Mouse (Mus musculus): ENCODE measurements around the gene Gkn1. TPM values are rescaled to one million over a fixed set of nuclear protein-coding genes. Genes with fewer than 3 reads are reported as not detected.

Gene Gkn1
- polyA plus RNA-seq (2016; fragmentation: Nextera tagmentation; extraction: Ambion mirVana) = not detected in 2 replicates

DNA sequence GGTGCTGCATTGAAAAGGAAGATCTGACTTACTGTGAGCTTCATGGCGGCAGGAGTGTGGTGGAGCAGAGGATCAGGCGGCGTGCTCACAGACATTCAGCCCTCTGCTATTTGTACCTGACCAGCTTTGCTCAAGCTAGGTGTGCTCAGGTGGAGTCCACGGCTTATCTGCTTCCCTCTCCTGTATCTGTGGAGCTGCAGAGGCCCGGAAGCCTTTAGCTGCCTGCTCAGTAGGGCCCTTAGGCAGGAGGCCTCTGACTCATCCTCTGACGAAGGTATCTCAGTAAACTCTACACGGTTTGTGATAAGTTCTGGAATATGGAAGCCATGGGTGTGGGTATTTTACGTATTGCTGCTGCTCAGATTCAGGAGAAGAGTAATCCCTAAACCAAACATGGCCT, at the start of gene Gkn1:
Gene Gkn1 (minus strand): TSS at position 114 of the 400 bp plus-strand sequence.
- Histone ChIP-seq H3K27ac (no peak within 1 kb of the TSS), H3K4me3 (replicated peaks) (no peak within 1 kb of the TSS), H3K27me3 (no peaks in the 10 kb centered on the region), H3K36me3 (no peaks in the 10 kb centered on the region), H3K4me1 (replicated peaks) (no peaks in the 10 kb centered on the region), H3K4me2 (no peak within 1 kb of the TSS), H3K9ac (replicated peaks) (no peak within 1 kb of the TSS), H3K9me3 (no peaks in the 10 kb centered on the region)
- no peak for ATAC-seq (ENCODE audit: insufficient number of reproducible peaks, insufficient read depth, low FRiP score, low TSS enrichment, low read depth)
- 92% methylated on average over 8 of the region's 8 CpGs for WGBS

DNA sequence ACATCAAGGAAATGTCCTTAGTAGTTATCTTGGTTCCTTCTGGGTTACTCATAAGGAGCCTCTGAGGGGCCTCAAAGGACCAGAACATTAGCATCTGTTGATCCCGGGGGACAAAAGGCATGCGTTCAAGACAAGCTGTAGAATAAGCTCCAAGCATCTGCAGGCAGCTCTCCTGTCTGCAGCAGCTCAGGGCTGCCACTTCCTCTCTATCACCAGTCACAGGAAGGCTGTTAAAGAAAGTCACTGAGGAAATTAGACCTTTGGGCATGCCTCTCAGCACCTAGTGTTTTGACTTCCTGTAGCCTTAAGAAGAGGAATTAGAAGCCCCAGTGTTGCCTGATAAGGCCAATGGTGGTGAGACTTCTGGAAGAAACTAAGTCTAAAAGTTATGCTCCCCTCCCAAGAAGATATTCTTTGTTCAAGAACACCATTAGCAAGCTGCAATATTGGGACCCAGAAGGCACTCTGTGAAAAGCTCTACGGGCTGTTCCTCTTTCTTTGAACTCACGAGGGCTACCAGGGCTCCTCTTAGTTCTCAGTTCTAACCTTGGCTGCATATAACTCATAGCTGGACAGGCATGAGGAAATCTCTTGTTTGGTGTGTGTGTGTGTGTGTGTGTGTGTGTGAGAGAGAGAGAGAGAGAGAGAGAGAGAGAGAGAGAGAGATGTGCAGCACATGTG, 49.3 kb upstream of the Gkn1 start:
- Histone ChIP-seq H3K9me3 (no peaks in the 10 kb centered on the region), H3K9ac (replicated peaks) (no peak overlapping the region), H3K4me1 (replicated peaks) (no peaks in the 10 kb centered on the region; the same call in 1 of the 2 replicates), H3K4me2 (no peak overlapping the region), H3K27ac (no peak overlapping the region), H3K4me3 (replicated peaks) (no peak overlapping the region), H3K36me3 (no peaks in the 10 kb centered on the region), H3K27me3 (0 out of 2 replicates have a peak, but pooled peaks cover under 1% of the 10 kb centered on the region)
- ATAC-seq (ENCODE audit: insufficient number of reproducible peaks, insufficient read depth, low FRiP score, low TSS enrichment, low read depth) = no peak
- 55% methylated on average over 4 of the region's 4 CpGs for WGBS

DNA sequence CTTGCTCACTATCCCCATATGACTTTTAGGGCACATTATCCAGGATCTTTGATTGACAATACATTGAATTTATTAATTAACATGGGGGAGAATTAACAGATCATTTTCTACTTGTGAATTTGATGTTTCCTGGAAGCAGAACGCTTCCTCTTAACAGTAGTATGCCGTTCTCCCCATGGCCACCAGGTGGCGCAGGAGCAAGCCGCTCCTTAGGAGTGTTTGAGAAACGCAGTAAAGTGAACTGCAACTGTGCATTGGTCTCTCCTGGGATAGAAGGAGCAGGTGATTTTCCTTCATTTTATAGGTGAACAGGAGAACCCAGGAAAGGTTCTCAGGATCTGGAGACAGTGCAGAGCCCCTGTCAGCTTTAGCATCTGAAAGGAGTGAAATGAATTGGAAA, 48.4 kb upstream of the Gkn1 start:
- 0 out of 2 replicates have a peak, but pooled peaks cover 3% of the 10 kb centered on the region for H3K27me3 ChIP-seq

DNA sequence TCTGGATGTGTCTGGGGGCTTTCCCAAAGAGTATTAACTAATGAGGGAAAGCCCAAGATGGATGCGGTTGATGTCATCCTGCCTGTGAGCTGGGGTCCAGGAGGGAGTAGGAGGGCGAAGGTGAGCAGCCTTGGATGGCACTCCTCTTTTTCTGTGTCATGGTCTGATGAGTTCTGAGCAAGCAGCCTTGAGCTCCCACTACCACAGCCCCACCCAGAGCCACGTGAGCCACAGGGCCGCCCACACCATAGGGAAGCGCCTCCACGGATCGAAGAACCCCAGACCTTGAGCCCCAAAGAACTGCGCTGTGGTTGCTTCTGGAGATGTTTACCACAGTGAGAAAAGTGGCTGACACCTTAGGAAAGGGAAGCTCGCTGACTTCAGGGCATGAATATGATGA, 44.0 kb upstream of the Gkn1 start:
- no peak overlapping the region for H3K4me2 ChIP-seq
- no peak overlapping the region for H3K27ac ChIP-seq
- no peak overlapping the region for H3K4me3 ChIP-seq (replicated peaks)
- no peak for ATAC-seq (ENCODE audit: insufficient number of reproducible peaks, insufficient read depth, low FRiP score, low TSS enrichment, low read depth)
- H3K9me3 ChIP-seq = no peaks in the 10 kb centered on the region
- H3K4me1 ChIP-seq (replicated peaks) = no peaks in the 10 kb centered on the region; the same call in 1 of the 2 replicates
- 0 out of 2 replicates have a peak, but pooled peaks cover 3% of the 10 kb centered on the region for H3K27me3 ChIP-seq
- H3K36me3 ChIP-seq = no peaks in the 10 kb centered on the region
- H3K9ac ChIP-seq (replicated peaks) = no peak overlapping the region
- whole genome bisulfite sequencing = 87% methylated on average over 9 of the region's 9 CpGs

More for the DNA sequence above, 48.4 kb upstream of the Gkn1 start:
- H3K4me3 ChIP-seq (replicated peaks) = no peak overlapping the region
- 2% methylated on average over 5 of the region's 5 CpGs for WGBS
- H3K4me1 ChIP-seq (replicated peaks) = no peaks in the 10 kb centered on the region; the same call in 1 of the 2 replicates
- H3K9me3 ChIP-seq = no peaks in the 10 kb centered on the region
- H3K4me2 ChIP-seq = no peak overlapping the region
- no peak for ATAC-seq (ENCODE audit: insufficient number of reproducible peaks, insufficient read depth, low FRiP score, low TSS enrichment, low read depth)
- H3K36me3 ChIP-seq = no peaks in the 10 kb centered on the region
- H3K27ac ChIP-seq = no peak overlapping the region
- H3K9ac ChIP-seq (replicated peaks) = no peak overlapping the region

DNA sequence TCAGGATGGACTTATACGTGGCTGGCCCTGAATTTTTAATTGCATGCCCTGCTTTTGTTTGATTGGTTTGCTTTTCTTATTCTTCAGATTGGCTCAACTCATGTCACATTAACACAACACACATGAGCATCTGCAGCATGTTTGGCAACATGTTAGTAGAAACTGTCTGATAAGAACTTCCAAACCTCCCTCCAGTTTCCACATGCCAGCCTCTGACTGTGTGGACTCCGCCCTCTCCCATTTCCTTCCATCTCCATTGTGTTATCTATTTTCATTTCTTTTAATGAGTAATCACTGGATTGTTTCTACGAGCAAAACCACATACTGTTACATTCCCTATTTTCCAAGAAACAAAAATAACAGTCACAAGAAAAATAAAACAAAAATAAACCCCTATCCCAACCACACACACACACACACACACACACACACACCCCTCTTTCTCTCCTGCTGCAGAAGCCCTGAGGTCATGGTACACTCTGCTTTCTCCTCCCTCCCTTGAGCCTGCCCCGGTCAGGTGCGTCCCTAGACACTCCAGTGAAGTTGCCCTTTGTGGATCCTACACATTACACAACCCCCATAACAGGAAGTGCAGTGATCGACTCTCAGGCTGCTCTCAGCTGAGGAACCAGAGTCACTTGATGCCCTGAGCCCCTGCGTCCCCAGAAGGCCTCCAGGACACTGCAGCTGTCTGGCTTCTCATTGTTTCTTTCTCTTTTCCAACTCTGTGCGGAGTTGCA, 42.9 kb upstream of the Gkn1 start:
- no peaks in the 10 kb centered on the region for H3K36me3 ChIP-seq
- no peak overlapping the region for H3K9ac ChIP-seq (replicated peaks)
- 0 out of 2 replicates have a peak, but pooled peaks cover 3% of the 10 kb centered on the region for H3K27me3 ChIP-seq
- no peak overlapping the region for H3K4me2 ChIP-seq
- H3K4me1 ChIP-seq (replicated peaks) = no peaks in the 10 kb centered on the region
- ATAC-seq (ENCODE audit: insufficient number of reproducible peaks, insufficient read depth, low FRiP score, low TSS enrichment, low read depth) = no peak
- H3K4me3 ChIP-seq (replicated peaks) = no peak overlapping the region
- no peaks in the 10 kb centered on the region for H3K9me3 ChIP-seq
- WGBS = 73% methylated on average over 8 of the region's 8 CpGs
- no peak overlapping the region for H3K27ac ChIP-seq

DNA sequence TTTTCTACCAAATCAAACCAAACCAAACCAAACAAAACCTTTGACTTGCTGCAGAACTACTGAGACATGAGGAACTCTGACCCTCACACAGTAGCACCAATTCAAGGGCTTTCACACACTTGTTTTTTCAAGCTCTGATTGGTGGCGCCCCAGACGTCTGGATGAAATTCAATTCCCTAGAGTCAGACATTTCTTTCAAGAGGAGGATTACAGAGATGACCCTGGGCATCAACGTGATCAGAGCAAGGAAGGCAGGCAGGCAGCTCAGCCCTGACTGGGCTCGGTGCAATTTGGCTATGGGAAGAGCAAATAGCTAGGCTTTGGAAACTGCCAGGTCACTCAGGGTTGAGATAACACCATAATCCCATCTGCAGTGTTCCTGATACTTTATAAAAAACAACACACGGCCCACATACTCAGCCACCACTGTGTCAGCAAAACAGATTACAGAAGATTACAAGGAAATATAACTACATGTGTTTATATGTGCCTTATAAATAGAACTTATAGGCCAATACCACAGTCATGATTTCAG, 38.8 kb upstream of the Gkn1 start:
- no peak for ATAC-seq (ENCODE audit: insufficient number of reproducible peaks, insufficient read depth, low FRiP score, low TSS enrichment, low read depth)
- Histone ChIP-seq H3K4me3 (replicated peaks) (no peak overlapping the region), H3K36me3 (no peaks in the 10 kb centered on the region), H3K4me1 (replicated peaks) (no peaks in the 10 kb centered on the region), H3K4me2 (no peak overlapping the region), H3K27me3 (peaks cover 15% of the 10 kb centered on the region), H3K27ac (no peak overlapping the region), H3K9ac (replicated peaks) (no peak overlapping the region), H3K9me3 (no peaks in the 10 kb centered on the region)
- 34% methylated on average over 5 of the region's 5 CpGs for whole genome bisulfite sequencing

DNA sequence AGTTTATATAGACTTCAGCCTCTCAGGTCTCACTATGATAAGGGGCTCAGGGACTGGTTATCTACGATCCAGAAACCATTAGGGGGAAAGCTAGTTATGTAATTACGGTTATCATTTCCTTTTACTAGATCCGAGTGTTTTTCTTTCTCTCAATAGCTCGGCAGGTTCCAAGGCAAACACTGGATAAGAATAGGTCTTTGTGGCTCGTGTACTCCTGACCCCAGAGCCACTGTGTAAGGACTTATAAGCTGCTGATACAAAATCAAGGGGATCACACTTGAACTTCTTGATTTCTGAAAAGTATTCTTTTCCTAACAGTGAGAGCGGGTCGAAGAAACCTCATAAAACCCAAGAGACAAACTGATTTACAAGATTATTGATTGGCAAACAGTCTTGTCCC, 38.1 kb upstream of the Gkn1 start, which contains the start of gene Gkn3:
Gene Gkn3 (minus strand): TSS at position 59 of the 400 bp plus-strand sequence.
- WGBS = 74% methylated on average over 7 of the region's 7 CpGs
- no peak for ATAC-seq (ENCODE audit: insufficient number of reproducible peaks, insufficient read depth, low FRiP score, low TSS enrichment, low read depth)
- Histone ChIP-seq H3K9ac (replicated peaks) (no peak within 1 kb of the TSS), H3K9me3 (no peaks in the 10 kb centered on the region), H3K4me2 (no peak within 1 kb of the TSS), H3K27me3 (peaks cover 19% of the 10 kb centered on the region), H3K4me1 (replicated peaks) (no peaks in the 10 kb centered on the region), H3K4me3 (replicated peaks) (no peak within 1 kb of the TSS), H3K27ac (no peak within 1 kb of the TSS), H3K36me3 (no peaks in the 10 kb centered on the region)

DNA sequence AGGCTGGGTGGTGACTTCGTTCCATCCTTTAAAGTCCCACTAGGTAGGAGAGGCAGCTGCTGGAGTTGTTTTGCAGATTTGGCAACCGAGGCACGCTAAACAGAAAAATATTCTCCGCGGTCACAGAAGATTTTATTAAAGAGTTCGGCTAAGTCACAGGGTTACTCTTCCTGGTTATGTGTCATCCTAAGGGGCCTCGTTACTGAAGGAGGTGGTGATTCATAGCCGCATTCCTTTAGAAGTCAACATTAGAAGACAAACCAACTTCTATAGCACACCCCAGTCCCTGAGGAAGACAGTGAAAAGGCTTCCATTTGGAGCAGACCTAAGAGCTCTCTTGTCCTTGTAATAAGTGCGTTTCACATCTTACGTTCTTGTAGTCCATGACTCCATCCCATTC, 35.9 kb upstream of the Gkn1 start:
- Histone ChIP-seq H3K9ac (replicated peaks) (no peak overlapping the region), H3K9me3 (no peaks in the 10 kb centered on the region), H3K27ac (no peak overlapping the region), H3K27me3 (peaks cover 38% of the 10 kb centered on the region), H3K4me3 (replicated peaks) (no peak overlapping the region), H3K4me1 (replicated peaks) (no peaks in the 10 kb centered on the region), H3K36me3 (no peaks in the 10 kb centered on the region), H3K4me2 (no peak overlapping the region)
- WGBS = 81% methylated on average over 10 of the region's 10 CpGs
- ATAC-seq (ENCODE audit: insufficient number of reproducible peaks, insufficient read depth, low FRiP score, low TSS enrichment, low read depth) = no peak

DNA sequence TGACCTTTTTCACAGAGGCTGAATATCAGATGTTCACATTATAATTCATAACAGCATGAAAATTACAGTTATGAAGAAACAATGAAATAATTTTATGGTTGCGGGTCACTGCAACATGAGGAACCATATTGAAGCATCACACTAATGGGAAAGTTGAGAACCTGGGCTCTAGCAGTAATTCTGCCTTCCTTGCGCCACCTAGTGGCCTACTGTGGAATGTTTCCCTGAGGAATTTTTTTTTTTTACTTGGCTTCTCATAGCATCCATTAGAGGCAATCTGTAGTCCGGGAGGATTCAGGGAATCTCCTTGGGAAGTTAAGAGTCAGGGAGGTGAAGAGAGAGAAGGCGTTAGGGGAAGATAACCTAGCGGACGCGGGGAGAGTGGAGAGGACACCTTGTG, 35.5 kb upstream of the Gkn1 start:
- Histone ChIP-seq H3K9ac (replicated peaks) (no peak overlapping the region), H3K27me3 (peaks cover 38% of the 10 kb centered on the region), H3K36me3 (no peaks in the 10 kb centered on the region), H3K4me3 (replicated peaks) (no peak overlapping the region), H3K4me2 (no peak overlapping the region), H3K4me1 (replicated peaks) (no peaks in the 10 kb centered on the region), H3K27ac (no peak overlapping the region), H3K9me3 (no peaks in the 10 kb centered on the region)
- no peak for ATAC-seq (ENCODE audit: insufficient number of reproducible peaks, insufficient read depth, low FRiP score, low TSS enrichment, low read depth)
- WGBS = 10% methylated on average over 7 of the region's 7 CpGs

DNA sequence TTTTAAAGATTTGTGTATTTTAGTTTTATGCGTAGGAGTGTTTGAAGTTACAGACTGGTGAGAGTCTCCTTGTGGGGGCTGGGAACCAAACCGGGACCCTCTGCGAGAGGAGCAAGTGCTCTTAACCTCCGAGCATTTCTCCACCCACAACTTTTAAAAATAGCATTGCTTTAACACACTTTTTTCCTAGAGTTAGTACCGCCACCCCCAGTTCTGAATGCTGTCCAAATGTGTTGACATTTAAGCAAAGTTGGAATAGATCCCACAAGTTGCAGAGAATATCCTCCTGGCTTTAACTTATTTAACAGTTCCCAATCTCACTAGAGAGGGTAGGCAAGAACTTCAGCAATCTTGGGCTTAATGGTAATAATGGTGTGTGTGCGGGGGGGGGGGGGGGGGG, 34.0 kb upstream of the Gkn1 start:
- Histone ChIP-seq H3K27me3 (peaks cover 44% of the 10 kb centered on the region), H3K4me3 (replicated peaks) (no peak overlapping the region), H3K4me1 (replicated peaks) (no peaks in the 10 kb centered on the region), H3K27ac (no peak overlapping the region), H3K4me2 (peak overlapping the region; percentile 57; the same call in 1 of the 2 replicates), H3K36me3 (no peaks in the 10 kb centered on the region), H3K9me3 (no peaks in the 10 kb centered on the region), H3K9ac (replicated peaks) (no peak overlapping the region)
- WGBS = 63% methylated on average over 5 of the region's 6 CpGs
- ATAC-seq (ENCODE audit: insufficient number of reproducible peaks, insufficient read depth, low FRiP score, low TSS enrichment, low read depth) = no peak

DNA sequence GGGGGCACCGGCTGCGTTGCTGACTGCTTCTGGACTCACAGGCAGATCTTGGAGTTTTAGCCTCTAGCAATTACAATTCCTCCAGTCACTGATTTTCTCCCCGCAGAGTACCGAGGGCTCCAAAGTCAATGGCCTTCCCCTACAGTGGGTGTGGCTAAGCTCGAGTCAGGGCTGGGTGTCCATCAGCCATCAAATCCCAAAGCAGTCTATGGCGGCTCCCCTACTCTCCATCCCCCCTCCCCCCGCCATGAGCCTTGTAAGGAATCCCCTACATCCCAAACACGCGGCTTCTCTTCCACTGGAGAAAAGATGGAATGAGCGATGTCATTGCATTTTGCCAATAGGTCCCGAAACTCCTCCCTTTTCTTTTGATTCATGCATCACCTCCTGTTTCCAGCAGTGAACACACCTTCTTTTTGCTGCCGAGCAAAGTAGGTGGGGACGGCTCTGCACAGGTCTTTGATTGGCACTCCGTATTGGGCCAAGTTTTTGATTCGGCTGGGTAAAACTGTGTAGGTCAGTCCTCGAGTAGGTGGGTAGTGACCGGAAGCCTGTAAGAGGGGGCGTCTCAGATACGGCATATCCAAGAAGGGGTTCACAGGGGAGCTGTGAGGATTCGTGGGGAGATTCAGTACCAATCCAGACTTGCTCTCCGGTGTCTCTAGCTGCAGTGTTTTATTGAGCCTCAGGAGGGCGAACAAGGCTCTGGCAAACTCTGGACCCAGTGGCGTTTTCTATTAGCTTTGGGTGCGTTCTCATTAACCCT, 33.4 kb upstream of the Gkn1 start:
- Histone ChIP-seq H3K27ac (no peak overlapping the region), H3K4me1 (replicated peaks) (no peaks in the 10 kb centered on the region), H3K27me3 (peaks cover 44% of the 10 kb centered on the region), H3K9me3 (no peaks in the 10 kb centered on the region), H3K4me3 (replicated peaks) (peak overlapping the region; percentile 31), H3K36me3 (no peaks in the 10 kb centered on the region), H3K4me2 (peak overlapping the region; percentile 57), H3K9ac (replicated peaks) (0 out of 2 replicates have a peak overlapping the region, but pooled peaks have one; percentile 12)
- ATAC-seq (ENCODE audit: insufficient number of reproducible peaks, insufficient read depth, low FRiP score, low TSS enrichment, low read depth) = no peak
- 13% methylated on average over 24 of the region's 24 CpGs for WGBS

Measured in limb, embryonic 12.5 days (tissue).